Mouse (Mus musculus) megakaryocyte, embryonic 14.5 days (primary cell): ENCODE measurements around the gene Tuba1c. TPM values are rescaled to one million over a fixed set of nuclear protein-coding genes. Genes with fewer than 3 reads are reported as not detected.

ENCODE experiments used
- H3K27me3 ChIP-seq: replicated peaks from 2 replicates; pipeline ENCODE3; 2012; ENCODE audit warnings: inconsistent platforms
- H3K36me3 ChIP-seq: replicated peaks from 2 replicates; pipeline ENCODE3; 2012; ENCODE audit warnings: low read length, inconsistent platforms, mixed read lengths
- H3K4me1 ChIP-seq: 2 replicates; pipeline ENCODE4 v1.6.1; 2012; ENCODE audit warnings: inconsistent platforms
- H3K4me3 ChIP-seq: replicated peaks from 2 replicates; pipeline ENCODE3; 2012; ENCODE audit warnings: moderate library complexity, mild to moderate bottlenecking, inconsistent platforms
- H3K9me3 ChIP-seq: 2 replicates; pipeline ENCODE4 v1.6.1; 2012; ENCODE audit warnings: inconsistent platforms
- FLI1 ChIP-seq: IDR thresholded peaks from 2 replicates; pipeline ENCODE4 v1.6.1; 2012; ENCODE audit warnings: low read length, inconsistent platforms, mixed read lengths
- GATA1 ChIP-seq: IDR thresholded peaks from 3 replicates; pipeline ENCODE4 v1.6.1; 2012; ENCODE audit warnings: mixed read lengths, low read length, inconsistent platforms, borderline replicate concordance
- polyA plus RNA-seq: library from polyadenylated mRNA; stranded (reverse); fragments of >175 nt; gene quantifications from 2 replicates; pipeline ENCODE4 v1.2.3, GENCODE M21; 2012; ENCODE audit warnings: low replicate concordance; ENCODE audit not compliant: insufficient read depth

Tuba1c gene
- 62.0 and 103 TPM in 2 replicates for polyA plus RNA-seq

DNA sequence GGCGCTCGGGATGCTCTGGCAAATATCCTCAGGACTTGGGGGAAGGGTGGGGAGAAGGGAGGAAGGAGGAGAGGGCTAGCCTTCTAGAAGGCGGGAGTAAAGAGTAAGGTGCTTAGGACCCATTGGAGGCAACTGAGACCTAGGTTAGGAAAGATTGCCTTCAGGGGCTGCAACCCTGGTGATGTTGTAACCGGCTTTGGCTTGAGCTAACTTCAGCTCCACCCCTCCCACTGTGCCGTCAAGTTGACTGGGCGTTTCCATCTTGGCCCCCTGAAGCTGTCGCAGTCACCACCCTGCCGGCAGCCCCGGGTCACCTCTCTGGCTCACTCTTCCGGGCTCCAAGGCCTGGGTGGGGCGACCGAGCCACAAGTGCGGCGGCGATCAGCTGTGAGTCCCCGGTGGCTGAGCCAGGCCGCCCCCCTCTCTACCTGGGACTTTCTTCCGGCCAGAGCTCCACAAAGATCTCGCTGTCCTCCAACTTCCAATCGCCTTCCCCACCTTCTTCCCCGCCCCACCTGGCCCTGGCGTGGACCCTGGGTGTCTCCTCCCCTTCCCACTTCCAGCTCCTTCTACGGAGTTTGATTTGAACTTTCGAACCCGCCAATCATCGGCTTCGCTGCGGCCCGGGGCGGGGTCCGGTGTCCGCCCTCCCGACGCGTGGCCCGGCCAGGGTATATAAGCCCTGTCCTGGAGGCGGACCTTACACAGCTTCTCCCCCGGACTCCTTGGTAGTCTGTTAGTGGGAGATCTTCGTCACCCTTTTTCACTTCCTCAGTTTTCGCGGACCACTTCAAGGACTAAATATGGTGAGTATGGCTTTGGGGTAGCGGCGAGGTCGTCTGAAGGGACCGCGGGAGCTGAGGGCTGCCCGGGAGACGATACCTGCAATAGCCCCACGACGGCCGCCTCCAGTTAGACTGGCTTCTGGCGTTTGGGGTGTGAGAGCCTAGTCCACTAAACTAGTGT is at the start of gene Tuba1c:
Gene Tuba1c, plus strand, starts transcription at position 273 of the 966 bp plus-strand sequence.
- Histone ChIP-seq H3K27me3 (no peaks in the 10 kb centered on the region), H3K4me3 (peak within 1 kb of the TSS; percentile 96), H3K9me3 (no peaks in the 10 kb centered on the region), H3K4me1 (peaks cover 50% of the 10 kb centered on the region), H3K36me3 (peaks cover 22% of the 10 kb centered on the region)
- TF ChIP-seq GATA1 = no peak
- TF ChIP-seq FLI1 = no peak

DNA sequence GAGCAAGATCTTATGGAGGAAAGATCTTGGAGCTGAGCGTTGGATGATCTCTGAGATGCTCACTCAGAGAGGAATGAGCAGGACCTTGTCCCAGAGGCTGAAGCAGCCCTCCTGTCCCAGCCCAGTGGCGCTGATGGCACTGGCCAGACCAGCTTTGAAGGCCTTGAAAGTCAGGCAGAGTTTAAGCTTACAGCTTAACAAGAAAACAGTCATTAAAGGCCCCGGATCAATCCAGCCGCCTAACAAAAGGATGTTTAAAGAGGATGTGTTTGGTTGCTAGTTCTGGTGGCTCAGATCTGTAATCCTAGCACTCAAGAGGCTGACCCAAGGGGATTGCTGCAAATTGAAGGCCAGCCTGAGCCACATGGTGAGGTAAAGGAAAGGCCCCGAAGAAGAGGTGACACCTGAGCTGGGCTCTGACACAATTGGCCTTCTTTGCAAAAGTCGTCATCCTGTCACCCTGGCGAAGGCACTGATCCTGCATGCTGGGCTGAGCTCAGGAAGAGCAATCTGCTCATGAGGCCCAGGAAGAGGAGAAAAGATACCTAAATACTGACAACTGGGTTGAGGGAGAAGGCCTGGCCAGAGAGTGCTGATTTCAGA is 49.6 kb upstream of the Tuba1c start:
- Histone ChIP-seq H3K4me3 (no peak overlapping the region), H3K4me1 (peaks cover 26% of the 10 kb centered on the region), H3K36me3 (no peaks in the 10 kb centered on the region), H3K27me3 (peaks cover 26% of the 10 kb centered on the region), H3K9me3 (no peaks in the 10 kb centered on the region)
- no peak for TF ChIP-seq FLI1
- no peak for TF ChIP-seq GATA1

DNA sequence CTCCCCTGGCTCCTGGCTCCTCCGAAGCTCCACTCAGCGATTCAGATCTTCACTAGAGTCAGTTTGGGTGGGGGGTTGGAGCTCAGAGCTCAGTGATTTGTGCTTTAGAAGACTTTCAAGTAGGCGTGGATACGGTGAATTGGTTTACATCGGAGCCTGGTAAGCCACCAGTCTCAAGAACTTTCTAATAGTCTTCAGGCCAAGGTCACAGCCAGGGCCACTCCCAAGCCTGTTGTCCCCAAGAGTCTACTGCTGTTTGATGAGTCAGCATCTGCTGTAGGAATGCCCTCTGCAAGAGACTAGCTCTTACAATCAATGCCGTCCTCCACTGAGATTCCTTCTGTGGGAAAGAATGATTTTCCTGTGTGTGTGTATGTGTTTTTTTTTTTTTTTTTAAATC is 47.6 kb upstream of the Tuba1c start:
- Histone ChIP-seq H3K36me3 (no peaks in the 10 kb centered on the region), H3K27me3 (peaks cover 22% of the 10 kb centered on the region), H3K9me3 (no peaks in the 10 kb centered on the region), H3K4me1 (peaks cover 35% of the 10 kb centered on the region), H3K4me3 (no peak overlapping the region)
- TF ChIP-seq GATA1 (no peak), FLI1 (no peak)

DNA sequence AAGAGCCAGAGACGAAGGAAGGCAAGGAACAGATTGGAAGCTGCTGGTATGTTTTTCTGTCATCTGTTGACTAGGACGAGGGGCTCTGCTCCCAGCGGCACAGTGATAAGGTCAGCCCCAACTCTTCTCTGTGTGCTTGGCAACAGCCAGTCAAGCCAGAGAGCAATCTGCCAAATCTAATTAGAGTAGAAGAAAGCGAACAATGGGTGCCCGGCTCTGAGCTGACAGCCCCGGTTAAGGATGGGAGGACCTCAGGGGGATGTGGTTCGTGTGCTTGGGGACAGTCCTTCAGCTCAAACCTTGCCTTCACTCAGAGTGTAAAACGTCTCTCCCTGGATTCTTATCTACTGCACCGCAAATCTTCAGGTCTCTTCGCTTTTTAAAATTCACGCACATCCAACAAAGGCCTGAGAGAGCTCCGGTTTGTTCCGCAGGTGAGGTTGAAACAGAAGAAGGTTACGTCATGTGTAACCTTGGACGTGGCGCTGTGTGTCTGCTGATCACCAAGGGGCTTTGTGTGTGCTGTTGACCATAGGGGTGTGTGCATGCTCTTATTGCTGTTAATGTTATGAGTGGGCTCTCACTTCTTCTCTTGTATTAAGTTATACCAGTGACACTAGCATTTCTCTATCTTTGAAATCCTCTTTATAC is 46.1 kb upstream of the Tuba1c start:
- H3K36me3 ChIP-seq = no peaks in the 10 kb centered on the region
- H3K9me3 ChIP-seq = no peaks in the 10 kb centered on the region
- peaks cover 32% of the 10 kb centered on the region for H3K4me1 ChIP-seq
- TF ChIP-seq FLI1 (no peak), GATA1 (no peak)
- H3K4me3 ChIP-seq = no peak overlapping the region
- peaks cover 10% of the 10 kb centered on the region for H3K27me3 ChIP-seq

DNA sequence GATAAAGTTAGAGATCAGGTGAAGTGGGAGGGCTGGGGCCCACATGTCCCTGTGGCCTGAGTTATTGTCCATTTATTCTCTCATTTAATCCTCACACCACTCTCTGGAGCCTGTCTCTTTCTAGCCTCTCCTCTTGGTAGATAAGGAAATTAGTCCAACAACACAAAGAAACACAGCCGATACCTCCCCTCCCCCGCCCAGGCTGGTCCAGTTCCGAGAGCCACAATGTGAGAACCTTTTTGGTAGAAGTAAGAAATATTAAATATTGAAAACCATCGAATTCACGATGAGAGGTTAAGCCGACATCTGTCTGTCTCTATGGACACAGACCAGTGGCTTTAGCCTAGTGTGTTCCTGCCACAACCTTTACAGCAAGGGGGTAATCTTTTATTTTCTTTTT is 45.0 kb upstream of the Tuba1c start:
- peak overlapping the region; percentile 94 for H3K4me3 ChIP-seq
- H3K36me3 ChIP-seq = no peaks in the 10 kb centered on the region
- peaks cover 34% of the 10 kb centered on the region for H3K4me1 ChIP-seq
- TF ChIP-seq GATA1 = no peak
- no peak for TF ChIP-seq FLI1
- peaks cover 8% of the 10 kb centered on the region for H3K27me3 ChIP-seq
- H3K9me3 ChIP-seq = no peaks in the 10 kb centered on the region

DNA sequence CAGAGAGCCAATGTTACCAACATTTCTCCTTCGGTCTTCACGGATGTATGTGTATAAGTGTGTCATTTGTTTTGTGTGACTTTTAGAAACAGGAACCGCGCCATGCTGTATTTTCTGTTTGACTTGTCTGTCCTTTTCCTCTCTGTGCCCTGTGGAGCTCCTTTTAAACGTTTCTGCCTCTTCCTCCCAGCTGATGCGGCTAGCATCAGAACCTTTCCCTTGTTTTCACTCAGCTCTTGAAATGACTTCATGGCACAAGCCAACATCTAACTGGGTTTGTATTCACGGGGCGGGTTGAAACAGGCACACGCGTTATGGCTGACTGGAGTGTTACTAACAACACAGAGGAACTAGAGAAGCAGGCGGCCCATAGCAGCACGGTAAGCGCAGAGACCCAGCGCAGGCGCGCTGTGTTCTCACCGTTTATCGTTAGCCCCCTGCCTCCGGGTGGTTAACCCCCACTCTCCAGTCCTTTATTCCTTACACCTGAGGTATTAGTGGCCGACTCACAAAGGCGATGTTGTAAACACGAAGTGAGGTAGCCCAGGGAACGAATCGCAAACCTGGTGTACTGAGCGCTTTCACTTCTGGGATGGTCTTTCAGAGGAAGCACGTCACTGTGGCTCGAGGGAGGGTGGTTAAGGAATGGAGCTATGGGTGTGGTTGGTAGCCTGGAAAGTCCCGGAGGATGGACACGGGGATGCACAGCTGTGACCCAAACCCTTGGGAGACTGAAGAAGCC is 44.3 kb upstream of the Tuba1c start:
- Histone ChIP-seq H3K27me3 (peaks cover 6% of the 10 kb centered on the region), H3K4me3 (peak overlapping the region; percentile 94), H3K9me3 (no peaks in the 10 kb centered on the region), H3K4me1 (peaks cover 31% of the 10 kb centered on the region), H3K36me3 (no peaks in the 10 kb centered on the region)
- TF ChIP-seq GATA1 (no peak), FLI1 (no peak)

DNA sequence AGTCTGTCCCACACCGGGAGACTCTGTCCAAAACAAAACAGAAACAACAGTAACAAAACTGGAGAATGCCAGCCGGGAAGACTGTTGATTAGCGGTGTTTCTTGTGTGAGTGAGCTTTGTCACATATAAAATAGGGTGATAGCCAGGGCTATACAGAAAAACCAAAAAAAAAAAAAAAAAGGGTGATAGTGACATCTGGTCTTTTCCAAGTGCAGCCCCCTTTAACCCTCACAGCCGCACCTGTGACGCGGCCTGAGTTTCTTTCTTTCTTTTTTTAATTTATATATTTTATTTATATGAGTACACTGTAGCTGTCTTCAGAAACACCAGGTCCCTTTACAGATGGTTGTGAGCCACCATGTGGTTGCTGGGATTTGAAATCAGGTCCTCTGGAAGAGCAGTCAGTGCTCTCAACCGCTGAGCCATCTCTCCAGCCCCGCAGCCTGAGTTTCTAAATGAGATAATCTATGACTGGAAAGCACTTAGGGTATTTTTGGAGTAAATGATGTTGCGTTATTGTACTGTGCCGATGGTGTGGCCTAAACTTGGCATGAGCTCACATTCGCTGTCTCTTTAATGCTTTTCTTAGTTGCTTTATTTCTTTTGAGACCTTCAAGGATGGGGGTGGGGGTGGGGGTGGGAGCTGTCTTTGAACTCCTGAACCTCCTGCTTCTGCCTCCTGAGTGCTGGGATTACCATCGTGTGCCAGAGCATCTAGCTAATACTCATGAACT is 43.5 kb upstream of the Tuba1c start:
- TF ChIP-seq FLI1 = no peak
- TF ChIP-seq GATA1 = no peak
- H3K36me3 ChIP-seq = no peaks in the 10 kb centered on the region
- H3K9me3 ChIP-seq = no peaks in the 10 kb centered on the region

DNA sequence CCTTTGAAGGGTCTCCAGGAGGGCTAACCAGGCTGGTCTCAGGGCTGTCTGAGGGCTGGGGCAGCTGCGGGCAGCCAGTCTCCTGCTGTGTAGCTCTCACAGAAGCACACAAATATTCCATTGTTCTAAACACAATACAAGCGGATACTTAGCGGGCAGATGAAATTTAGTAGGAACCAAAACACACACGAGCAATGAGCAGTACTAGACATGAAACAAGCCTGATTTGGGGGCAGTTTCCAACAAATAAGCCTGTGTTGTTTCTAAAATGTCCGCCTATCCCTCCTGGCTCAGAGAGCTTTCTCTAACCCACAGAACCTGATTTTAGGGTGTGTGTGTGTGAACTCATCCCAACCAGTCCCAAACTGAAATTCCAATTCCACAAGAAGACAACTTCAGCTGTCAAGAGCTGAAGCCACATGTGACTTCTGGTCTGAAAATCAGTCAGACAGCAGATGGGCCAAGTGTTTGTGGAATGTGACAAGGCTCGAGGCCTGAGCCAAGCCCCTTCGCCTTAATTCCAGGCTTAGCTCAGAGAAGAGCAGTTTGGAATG is 42.5 kb upstream of the Tuba1c start:
- H3K4me1 ChIP-seq = peaks cover 38% of the 10 kb centered on the region
- H3K36me3 ChIP-seq = no peaks in the 10 kb centered on the region
- TF ChIP-seq GATA1 (no peak), FLI1 (no peak)
- H3K4me3 ChIP-seq = no peak overlapping the region
- H3K27me3 ChIP-seq = no peaks in the 10 kb centered on the region
- no peaks in the 10 kb centered on the region for H3K9me3 ChIP-seq

More for the DNA sequence above, 43.5 kb upstream of the Tuba1c start:
- peaks cover 6% of the 10 kb centered on the region for H3K27me3 ChIP-seq
- H3K4me1 ChIP-seq = peaks cover 33% of the 10 kb centered on the region
- H3K4me3 ChIP-seq = peak overlapping the region; percentile 94

DNA sequence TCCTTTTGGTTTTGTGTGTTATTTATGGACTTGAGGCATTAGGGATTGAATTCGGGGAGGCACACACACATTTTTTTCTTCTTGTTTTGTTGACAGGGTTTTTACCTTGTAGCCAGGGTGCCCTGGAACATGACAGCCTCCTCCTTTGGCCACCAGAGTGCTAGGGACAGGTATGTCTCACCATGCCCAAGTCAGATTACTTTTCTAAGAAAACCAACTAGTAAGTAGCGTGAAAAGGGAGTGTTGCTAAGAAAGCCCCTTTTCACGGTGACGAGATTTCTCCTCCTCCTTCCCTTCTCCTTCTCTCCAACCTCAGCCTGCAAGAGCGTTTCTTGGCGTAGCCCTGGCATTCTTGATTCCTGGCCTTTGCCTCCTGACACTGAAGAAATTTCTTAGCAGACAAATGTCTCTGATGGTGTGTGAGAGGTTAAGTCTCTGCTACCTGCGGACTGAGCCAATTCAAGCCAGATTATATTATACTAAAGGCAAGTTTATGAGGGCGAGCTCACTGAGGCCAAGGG is 42.0 kb upstream of the Tuba1c start:
- TF ChIP-seq FLI1 (no peak), GATA1 (no peak)
- H3K4me1 ChIP-seq = peaks cover 42% of the 10 kb centered on the region
- no peaks in the 10 kb centered on the region for H3K27me3 ChIP-seq
- no peaks in the 10 kb centered on the region for H3K36me3 ChIP-seq
- no peak overlapping the region for H3K4me3 ChIP-seq
- H3K9me3 ChIP-seq = no peaks in the 10 kb centered on the region
